Mouse (Mus musculus) testis, postnatal 10 days (tissue): ENCODE measurements around the gene Ganc.

Source experiments
- DNase-seq: peaks from one replicate; pipeline ENCODE4 v3.0.0; 2021; ENCODE audit warnings: low spot score

The Ganc gene

DNA sequence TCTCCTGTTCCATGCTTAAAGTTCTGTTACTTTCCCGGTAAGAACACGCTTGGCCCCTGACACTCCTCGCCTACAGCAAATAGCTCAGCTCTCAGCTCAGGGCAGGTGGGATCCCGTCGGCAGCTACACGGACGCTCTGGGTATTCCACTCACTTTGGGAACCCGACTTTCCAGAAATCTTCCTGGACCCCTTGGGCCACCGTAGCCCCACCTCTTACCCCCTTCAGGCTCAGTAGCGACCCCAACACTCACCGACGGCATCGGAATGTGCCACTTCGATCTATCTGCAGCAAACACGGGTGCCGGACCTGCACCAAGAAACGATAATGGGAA, at the start of gene Ganc:
Gene Ganc, plus strand, starts transcription at position 244 of the 333 bp plus-strand sequence.
- DNase-seq = no peak

GRCm38 (mm10) chr2:120360425-120360824, 43.3 kb upstream of the Ganc start:
- no peak for DNase-seq

DNA sequence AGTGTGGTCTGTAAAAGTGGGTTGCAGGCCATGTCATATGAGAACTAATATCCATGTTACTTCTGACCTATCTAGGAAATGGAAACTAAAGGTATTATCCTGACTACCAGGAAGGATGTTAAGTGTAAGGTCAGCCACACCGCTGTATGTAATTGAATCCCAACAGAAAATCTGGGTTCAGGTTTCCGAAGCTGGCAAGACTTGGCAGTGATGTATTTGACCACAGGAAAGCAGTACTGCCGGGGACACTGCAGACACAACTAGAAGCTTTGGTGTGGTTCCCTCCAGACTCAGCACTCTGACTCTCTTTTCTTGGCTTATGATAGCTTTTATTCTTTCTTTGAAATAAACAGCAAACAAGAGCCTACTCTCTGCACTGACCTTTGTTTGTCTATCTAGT, 37.2 kb upstream of the Ganc start:
- DNase-seq = no peak

GRCm38 (mm10) chr2:120367416-120368207, 36.1 kb upstream of the Ganc start:
- DNase-seq = no peak

DNA sequence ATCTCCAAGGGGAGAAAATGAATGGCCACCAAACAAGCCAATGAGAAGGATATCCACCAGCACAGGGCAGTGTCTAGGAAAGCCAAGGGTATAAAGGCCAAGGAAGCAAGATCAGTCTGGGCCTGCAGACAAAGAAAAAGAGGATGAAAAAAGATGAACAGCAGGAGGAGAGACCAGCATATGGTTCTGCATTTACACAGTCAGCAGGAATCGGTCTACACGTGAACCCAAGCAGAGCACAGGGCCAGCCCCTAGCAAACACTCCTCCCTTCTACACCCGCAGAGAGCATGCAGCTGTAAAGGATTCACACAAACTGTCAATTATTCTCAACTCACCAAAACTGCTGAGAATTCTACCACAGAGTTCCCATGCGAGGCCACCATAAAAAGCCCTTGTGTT, 29.8 kb upstream of the Ganc start:
- no peak for DNase-seq

GRCm38 (mm10) chr2:120386264-120386663, 17.4 kb upstream of the Ganc start:
- no peak for DNase-seq

GRCm38 (mm10) chr2:120387291-120387690, 16.4 kb upstream of the Ganc start:
- DNase-seq = no peak

DNA sequence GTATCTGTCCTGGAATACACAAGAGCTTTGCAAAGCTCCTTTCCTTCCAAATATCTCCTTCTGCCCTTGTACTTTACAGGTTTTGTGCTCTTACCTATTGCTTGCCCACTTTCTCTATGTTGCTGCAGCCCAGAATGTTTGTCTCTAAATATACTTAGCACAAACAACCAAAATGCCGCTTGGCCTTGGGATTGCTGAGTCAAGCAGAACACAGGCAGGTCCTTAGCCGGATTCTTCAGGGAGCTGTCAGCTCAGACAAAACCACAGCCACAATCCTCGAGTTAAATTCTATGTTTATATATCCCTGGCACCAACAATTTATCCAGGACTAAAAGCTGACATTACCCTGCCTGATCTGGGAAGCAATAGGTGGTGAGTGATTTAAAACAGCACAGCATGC, 14.3 kb upstream of the Ganc start:
- DNase-seq = no peak

GRCm38 (mm10) chr2:120390934-120391333, 12.8 kb upstream of the Ganc start:
- no peak for DNase-seq

GRCm38 (mm10) chr2:120392406-120392805, 11.3 kb upstream of the Ganc start:
- no peak for DNase-seq

DNA sequence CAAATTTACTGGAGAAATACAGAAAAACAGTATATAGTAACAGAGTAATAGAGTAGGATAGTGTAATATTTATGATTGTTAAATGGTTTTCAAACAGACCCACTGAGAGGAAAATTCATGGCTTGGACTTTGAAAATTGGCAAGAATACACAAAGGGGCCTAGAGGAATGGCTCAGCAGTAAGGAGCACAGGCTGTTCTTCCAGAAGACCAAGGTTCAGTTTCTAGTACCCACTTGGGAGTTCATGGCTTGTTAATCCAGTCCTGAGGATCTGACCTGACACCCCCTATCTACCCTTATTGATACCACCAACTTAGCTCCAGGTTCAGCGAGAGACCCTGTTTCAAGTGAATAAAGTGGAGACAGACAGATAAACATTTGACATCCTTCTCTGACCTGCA, 5.7 kb upstream of the Ganc start:
- no peak for DNase-seq

DNA sequence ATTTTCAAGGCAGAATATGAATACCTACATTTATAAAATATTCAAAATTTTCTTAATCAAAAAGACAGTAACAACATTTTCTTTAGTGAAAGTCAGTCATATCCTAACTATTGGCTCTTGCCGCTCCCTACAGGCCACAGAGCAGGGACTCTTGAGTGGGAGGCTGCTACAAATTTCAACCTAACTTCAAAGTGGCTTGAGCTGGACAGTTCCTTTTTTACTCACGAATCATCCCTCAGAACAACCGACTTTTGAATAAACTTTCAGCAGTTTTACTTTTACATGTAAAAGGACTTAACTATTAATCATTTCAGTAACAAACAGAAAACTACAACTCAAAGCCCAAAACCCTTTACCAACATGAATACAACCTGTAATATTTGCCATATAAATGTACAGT, 883 bp upstream of the Ganc start:
- no peak for DNase-seq

DNA sequence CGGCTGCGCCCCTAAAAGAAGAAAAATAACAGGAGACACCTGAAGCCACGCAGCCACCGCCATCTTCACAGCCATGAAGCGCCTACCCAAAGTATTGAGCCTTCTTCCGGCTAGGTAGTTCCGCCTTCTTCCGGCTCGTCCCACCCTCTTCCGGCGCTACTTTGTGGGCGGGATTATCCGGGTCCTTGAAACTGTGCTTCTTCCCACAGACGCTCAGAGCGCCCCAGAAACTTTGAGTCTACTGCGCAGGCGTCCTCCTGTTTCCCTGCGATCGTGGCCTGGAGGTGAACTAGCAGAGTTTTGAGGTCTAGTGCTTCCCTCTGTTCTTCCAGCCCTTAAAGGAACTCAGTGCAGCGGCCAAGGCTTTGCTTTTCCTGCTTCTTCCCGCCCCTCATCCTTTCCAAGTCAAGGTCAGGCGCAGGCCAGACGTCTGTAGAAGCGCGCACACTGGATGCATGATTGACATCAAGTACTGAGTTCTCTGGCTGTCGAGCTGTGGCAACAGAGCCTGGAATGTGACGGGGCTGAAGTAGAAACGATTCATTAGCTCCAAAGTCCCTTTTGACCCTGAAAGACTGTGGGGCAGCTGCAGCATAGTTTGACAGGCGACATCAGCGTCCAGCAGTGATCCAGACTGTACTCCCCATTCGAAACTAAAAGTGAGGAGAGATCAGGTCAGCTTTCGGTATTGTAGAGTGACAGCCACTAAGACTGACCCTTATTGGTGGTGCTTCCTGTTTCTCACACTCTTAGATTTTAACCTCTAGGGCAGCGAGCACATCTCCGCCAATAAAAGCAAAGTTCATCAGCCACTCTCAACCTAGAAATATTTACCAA, 508 bp downstream of the Ganc start, which contains the start of gene Tmem87a:
Gene Tmem87a, minus strand, starts transcription at position 128 of the 837 bp plus-strand sequence.
- DNase-seq = peak; percentile 94

- DNase-seq = no peak
These were observed 1.4 kb downstream of the Ganc start for GRCm38 (mm10) chr2:120404823-120405765.

DNA sequence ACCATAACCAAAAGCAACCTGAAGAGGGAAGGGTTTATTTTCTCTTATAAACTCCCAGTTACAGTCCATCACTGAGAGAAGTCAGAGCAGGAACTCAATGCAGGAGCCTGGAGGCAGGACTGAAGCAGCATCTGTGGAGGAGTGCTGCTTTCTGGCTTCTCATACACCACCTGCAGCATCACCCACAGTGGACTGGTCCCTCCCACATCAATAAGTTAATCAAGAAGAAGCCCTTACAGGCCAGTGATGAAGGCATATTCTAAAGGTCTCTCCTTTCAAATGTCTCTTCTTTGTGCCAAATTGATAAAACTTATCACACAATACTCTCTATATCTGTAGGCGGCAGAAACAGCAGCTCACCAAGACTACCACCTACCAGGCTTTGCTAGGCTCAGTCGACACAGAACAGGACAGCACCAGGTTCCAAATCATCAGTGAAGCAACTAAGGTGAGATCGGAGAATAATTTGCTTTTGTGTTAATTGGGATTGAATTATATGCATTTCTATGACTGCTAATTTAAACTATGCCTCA, 7.5 kb downstream of the Ganc start:
- DNase-seq = no peak

GRCm38 (mm10) chr2:120414113-120414512, 10.4 kb downstream of the Ganc start:
- DNase-seq = no peak

GRCm38 (mm10) chr2:120414738-120415414, 11.2 kb downstream of the Ganc start:
- DNase-seq = no peak

GRCm38 (mm10) chr2:120424386-120424785, 20.7 kb downstream of the Ganc start:
- DNase-seq = no peak

DNA sequence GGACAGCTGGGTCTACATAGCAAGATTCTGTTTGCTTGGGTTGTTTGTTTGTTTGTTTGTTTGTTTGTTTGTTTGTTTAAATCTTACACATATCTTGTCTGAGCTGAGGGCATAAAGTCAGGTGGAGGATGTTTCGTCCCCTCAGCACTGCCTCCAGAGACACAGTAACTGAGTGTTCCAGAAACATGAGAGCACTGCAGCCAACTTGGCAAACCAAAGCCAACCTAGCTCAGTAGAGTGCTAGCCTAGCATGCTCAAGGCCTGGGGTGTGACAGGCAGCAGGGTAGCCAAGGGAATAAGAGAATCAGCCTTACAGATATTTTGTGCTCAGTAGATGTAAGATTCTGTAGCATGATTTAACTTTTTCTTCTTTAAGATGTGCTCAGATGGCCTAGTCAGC, 40.8 kb downstream of the Ganc start:
- DNase-seq = no peak

DNA sequence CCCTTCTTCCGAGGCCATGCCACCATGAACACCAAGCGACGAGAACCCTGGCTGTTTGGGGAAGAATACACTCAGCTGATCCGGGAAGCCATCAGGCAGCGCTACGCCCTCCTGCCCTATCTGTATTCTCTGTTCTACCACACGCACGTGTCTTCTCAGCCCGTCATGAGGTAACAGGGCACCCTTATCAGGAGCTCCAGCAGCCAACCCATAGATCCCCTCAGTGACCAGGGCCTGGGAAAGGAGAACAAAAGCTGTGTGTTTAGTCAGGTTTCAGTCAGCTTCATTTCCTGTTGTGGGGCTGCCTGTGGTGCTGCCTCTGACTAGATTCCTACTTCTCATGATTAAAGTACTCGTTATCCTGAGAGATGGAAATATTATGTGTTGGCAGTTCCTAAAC, 42.7 kb downstream of the Ganc start:
- no peak for DNase-seq

DNA sequence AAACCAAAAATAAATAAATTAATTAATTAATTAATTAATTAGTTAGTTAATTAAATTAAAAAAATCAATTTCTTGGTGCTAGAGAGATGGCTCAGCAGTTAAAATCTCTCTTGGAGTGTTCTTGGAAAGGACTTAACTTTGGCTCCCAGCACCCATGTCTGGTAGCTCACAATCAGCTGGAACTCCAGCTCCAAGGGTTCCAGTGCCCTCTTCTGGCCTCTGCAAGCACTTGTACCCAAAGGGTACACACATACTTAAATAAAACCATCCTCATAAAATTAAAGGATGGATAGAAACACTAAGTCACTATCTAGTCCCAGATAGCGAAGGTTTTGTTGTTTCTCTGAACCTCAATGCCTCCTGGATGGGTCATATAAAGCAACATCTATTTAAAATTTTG, 43.6 kb downstream of the Ganc start:
- no peak for DNase-seq
